Mouse (Mus musculus) forebrain, embryonic 11.5 days (tissue): ENCODE data around the gene Afg1l. TPM values are rescaled to one million over a fixed set of nuclear protein-coding genes. Genes with fewer than 3 reads are reported as not detected.

Source experiments
- ATAC-seq: fragments of 200-750 bp; cut with Nextera tagmentation; replicated peaks from 2 replicates; pipeline ENCODE4 v1.8.0; 2017; ENCODE audit warnings: moderate TSS enrichment; ENCODE audit not compliant: low FRiP score
- DNase-seq: peaks from one replicate; pipeline ENCODE4 v3.0.0-alpha.2; 2017; ENCODE audit warnings: low spot score
- H3K27ac ChIP-seq: fragments of 300-500 bp; sonication (generic); 2 replicates; pipeline ENCODE4 v1.5.1; 2014; ENCODE audit warnings: low read depth, low read length
- H3K27me3 ChIP-seq: fragments of 300-500 bp; sonication (generic); 2 replicates; pipeline ENCODE4 v1.6.1; 2014; ENCODE audit warnings: mild to moderate bottlenecking, low read length, mixed read lengths; ENCODE audit not compliant: control insufficient read depth, insufficient read depth
- H3K36me3 ChIP-seq: fragments of 300-500 bp; sonication (generic); 2 replicates; pipeline ENCODE4 v1.6.1; 2014; ENCODE audit warnings: mild to moderate bottlenecking, low read length, moderate library complexity, mixed read lengths; ENCODE audit not compliant: control insufficient read depth, insufficient read depth
- H3K4me1 ChIP-seq: fragments of 300-500 bp; sonication (generic); replicated peaks from 2 replicates; pipeline ENCODE4 v1.6.1; 2014; ENCODE audit warnings: low read length, mixed read lengths; ENCODE audit not compliant: control insufficient read depth, insufficient read depth
- H3K4me2 ChIP-seq: fragments of 300-500 bp; sonication (generic); 2 replicates; pipeline ENCODE4 v1.6.1; 2014; ENCODE audit warnings: low read depth, mild to moderate bottlenecking, low read length, moderate library complexity, mixed read lengths; ENCODE audit not compliant: severe bottlenecking
- H3K4me3 ChIP-seq: fragments of 300-500 bp; sonication (generic); 2 replicates; pipeline ENCODE4 v1.5.1; 2014; ENCODE audit warnings: low read depth, low read length
- H3K9ac ChIP-seq: fragments of 300-500 bp; sonication (generic); 2 replicates; pipeline ENCODE4 v1.6.1; 2014; ENCODE audit warnings: low read length
- H3K9me3 ChIP-seq: fragments of 300-500 bp; sonication (generic); 2 replicates; pipeline ENCODE4 v1.6.1; 2016; ENCODE audit warnings: low read length, mixed read lengths; ENCODE audit not compliant: control insufficient read depth
- WGBS: fragments of 180-500 bp; shearing (Covaris S2); extraction: QIAGEN DNeasy Blood & Tissue Kit; methylation state at CpG from one replicate; pipeline ENCODE4 v1.1.7; 2014; 5-methylcytosine and 5-hydroxymethylcytosine counted together
- polyA plus RNA-seq: library from polyadenylated mRNA; unstranded; fragments of >200 nt; fragmentation: Nextera tagmentation; extraction: Ambion mirVana; gene quantifications from 2 replicates; pipeline ENCODE4 v1.2.1, GENCODE M21; 2014

Afg1l gene
- polyA plus RNA-seq, 1 experiment from 2014 or later: 3.9 TPM

- Histone ChIP-seq H3K36me3 (no peaks in the 10 kb centered on the region), H3K4me3 (no peak overlapping the region), H3K4me2 (no peak overlapping the region), H3K9ac (no peak overlapping the region), H3K4me1 (no peaks in the 10 kb centered on the region), H3K27me3 (no peaks in the 10 kb centered on the region), H3K9me3 (no peaks in the 10 kb centered on the region), H3K27ac (no peak overlapping the region)
- DNase-seq: no peak
- 85% methylated on average over 6 of the region's 6 CpGs for WGBS
- ATAC-seq: no peak
Measured at GRCm38 (mm10) chr10:42510141-42510540, 31.8 kb upstream of the Afg1l start.

- H3K4me2 ChIP-seq: no peak overlapping the region
- H3K4me1 ChIP-seq: peaks cover 2% of the 10 kb centered on the region; the same call in 1 of the 2 replicates
- no peaks in the 10 kb centered on the region for H3K36me3 ChIP-seq
- no peak overlapping the region for H3K9ac ChIP-seq
- H3K9me3 ChIP-seq: no peaks in the 10 kb centered on the region
- DNase-seq (no peak), ATAC-seq (no peak)
- H3K4me3 ChIP-seq: no peak overlapping the region
- H3K27ac ChIP-seq: no peak overlapping the region
- H3K27me3 ChIP-seq: no peaks in the 10 kb centered on the region
- 89% methylated on average over 10 of the region's 10 CpGs for WGBS
Measured at GRCm38 (mm10) chr10:42504096-42504710, 25.8 kb upstream of the Afg1l start.

DNA sequence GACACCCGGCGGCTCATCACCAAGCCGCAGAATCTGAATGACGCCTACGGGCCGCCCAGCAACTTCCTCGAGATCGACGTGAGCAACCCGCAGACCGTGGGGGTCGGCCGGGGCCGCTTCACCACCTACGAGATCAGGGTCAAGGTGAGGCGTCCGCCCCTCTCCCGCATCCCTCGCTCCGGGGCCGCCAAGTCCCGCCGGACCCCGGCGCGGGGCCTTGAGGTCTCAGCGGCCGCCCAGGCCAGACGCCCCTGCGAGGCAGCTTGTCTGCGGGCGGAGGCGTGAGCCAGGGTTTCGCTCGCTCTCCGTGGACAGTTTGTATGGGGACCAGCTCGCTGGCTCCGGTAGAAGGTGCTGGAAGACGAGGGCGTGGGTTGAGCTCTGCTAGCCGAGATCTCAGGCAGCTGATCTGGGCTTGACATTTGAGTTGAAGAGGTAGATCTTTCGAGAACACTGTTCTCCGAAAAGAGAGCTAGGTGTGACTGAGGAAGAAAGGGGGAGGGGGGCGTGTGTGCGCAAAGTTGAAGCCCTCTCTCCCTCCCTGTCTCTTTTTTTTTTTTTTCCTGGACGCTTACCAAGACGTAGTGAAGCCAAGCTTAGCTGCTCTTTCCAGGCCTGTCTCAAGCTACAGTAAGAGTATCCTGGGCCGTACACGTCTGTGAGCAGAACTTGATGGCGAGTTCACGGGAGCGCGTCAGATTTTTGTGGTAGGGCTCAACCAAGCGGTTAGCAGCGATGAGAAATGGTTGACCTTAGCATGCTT lies 24.2 kb upstream of the Afg1l start:
- no peaks in the 10 kb centered on the region for H3K36me3 ChIP-seq
- peak overlapping the region; percentile 87 for H3K27ac ChIP-seq

DNA sequence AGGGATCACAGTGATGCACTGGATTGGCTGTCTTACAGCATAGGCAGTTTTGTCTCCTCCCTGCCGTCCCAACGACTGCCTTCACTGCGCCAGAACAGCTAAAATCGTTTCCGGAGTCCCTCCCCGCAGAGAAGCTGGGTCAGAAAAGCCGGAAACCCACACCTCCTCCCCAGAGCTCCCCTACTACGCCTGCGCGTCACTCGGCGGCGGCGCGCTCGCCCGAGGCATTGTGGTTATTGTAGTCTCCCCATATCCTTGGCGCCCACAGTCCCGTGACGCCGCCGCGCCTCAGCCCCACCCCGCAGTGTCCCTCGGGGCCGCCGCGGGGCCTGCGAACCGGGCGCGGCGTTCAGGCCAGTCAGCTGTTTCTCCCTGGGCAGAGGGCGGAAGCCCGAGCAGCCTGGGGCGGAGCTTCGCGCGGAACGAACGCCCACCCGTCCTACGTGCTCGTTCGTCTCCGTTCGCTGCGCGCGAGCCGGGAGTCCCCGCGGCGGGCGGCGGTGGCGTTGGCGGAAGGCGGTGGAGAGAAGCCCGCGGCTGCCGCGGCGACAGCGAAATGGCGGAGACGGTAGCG lies 23.5 kb upstream of the Afg1l start, which contains the start of gene Snx3:
Snx3 (plus strand) TSS at position 256 of the 574 bp plus-strand sequence.
- H3K27ac ChIP-seq: peak within 1 kb of the TSS; percentile 87
- no peaks in the 10 kb centered on the region for H3K36me3 ChIP-seq
- H3K27me3 ChIP-seq: no peaks in the 10 kb centered on the region
- H3K9me3 ChIP-seq: no peaks in the 10 kb centered on the region
- peak within 1 kb of the TSS; percentile 71 for H3K4me3 ChIP-seq
- peak; percentile 98 for ATAC-seq
- peak within 1 kb of the TSS; percentile 77 for H3K9ac ChIP-seq
- peaks cover 2% of the 10 kb centered on the region; the same call in 1 of the 2 replicates for H3K4me1 ChIP-seq
- peak; percentile 97 for DNase-seq
- H3K4me2 ChIP-seq: peak within 1 kb of the TSS; percentile 61
- under 1% methylated on average over 66 of the region's 68 CpGs for WGBS

More for the DNA sequence above, 24.2 kb upstream of the Afg1l start:
- Histone ChIP-seq H3K4me1 (peaks cover 2% of the 10 kb centered on the region; the same call in 1 of the 2 replicates), H3K4me2 (peak overlapping the region; percentile 61), H3K9ac (peak overlapping the region; percentile 77), H3K9me3 (no peaks in the 10 kb centered on the region), H3K4me3 (peak overlapping the region; percentile 71), H3K27me3 (no peaks in the 10 kb centered on the region)
- DNase-seq (no peak), ATAC-seq (peak; percentile 56)
- WGBS: under 1% methylated on average over 55 of the region's 55 CpGs

GRCm38 (mm10) chr10:42501161-42501560 lies 22.8 kb upstream of the Afg1l start:
- ATAC-seq (peak; percentile 1; the same call in 1 of the 2 replicates), DNase-seq (no peak)
- Histone ChIP-seq H3K4me3 (peak overlapping the region; percentile 71; the same call in 1 of the 2 replicates), H3K27ac (peak overlapping the region; percentile 87), H3K4me2 (peak overlapping the region; percentile 61; the same call in 1 of the 2 replicates), H3K9ac (peak overlapping the region; percentile 77; the same call in 1 of the 2 replicates), H3K9me3 (no peaks in the 10 kb centered on the region), H3K36me3 (no peaks in the 10 kb centered on the region), H3K4me1 (peaks cover 2% of the 10 kb centered on the region; the same call in 1 of the 2 replicates), H3K27me3 (no peaks in the 10 kb centered on the region)
- 91% methylated on average over 4 of the region's 5 CpGs for WGBS

DNA sequence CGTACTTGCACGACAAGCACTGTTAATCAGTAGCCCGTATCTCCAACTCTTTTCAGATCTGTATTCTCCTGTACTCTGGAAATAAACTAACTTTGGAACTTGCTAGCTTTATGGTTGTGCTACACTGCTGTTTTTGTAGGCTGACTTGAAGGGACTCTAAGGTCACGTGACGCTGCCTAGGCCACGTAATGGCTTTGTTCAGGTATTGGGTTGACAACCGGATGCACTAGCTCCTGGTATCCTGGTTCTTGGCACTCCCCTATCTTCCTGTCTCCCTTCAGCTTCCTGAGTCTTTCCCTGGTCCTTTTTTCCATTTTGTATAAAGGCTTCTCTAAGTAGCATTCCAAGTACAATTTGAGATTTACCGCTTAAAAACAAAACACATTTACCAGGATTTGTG lies 22.2 kb upstream of the Afg1l start:
- no peak overlapping the region for H3K27ac ChIP-seq
- WGBS: 95% methylated on average over 8 of the region's 8 CpGs
- H3K9me3 ChIP-seq: no peaks in the 10 kb centered on the region

DNA sequence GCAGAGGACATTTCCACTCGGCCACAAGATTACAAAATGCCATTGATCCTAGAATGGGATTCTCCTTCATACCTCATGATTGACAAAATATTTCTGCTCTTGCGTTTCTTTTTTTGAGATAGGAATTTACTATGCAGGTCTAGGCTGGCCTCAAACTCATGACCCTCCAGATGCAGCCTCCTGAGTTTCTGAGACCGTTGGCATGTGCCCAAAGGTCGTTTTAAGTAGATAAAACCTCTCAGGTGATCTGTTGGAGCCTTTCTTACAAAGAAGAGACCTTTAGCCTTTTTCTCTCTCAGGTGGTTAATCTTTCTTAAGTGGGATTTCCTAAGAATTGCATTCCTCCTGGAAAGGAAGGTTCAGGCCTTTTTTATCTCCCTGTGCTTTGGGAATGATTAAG lies 14.6 kb upstream of the Afg1l start:
- no peaks in the 10 kb centered on the region for H3K27me3 ChIP-seq
- no peaks in the 10 kb centered on the region for H3K36me3 ChIP-seq
- H3K27ac ChIP-seq: no peak overlapping the region
- H3K4me3 ChIP-seq: no peak overlapping the region
- H3K4me1 ChIP-seq: no peaks in the 10 kb centered on the region
- 60% methylated on average over 4 of the region's 4 CpGs for WGBS
- no peak for DNase-seq
- no peak for ATAC-seq
- H3K4me2 ChIP-seq: no peak overlapping the region
- H3K9ac ChIP-seq: no peak overlapping the region
- no peaks in the 10 kb centered on the region for H3K9me3 ChIP-seq

More for the DNA sequence above, 22.2 kb upstream of the Afg1l start:
- no peak overlapping the region for H3K4me3 ChIP-seq
- H3K4me1 ChIP-seq: peaks cover 2% of the 10 kb centered on the region; the same call in 1 of the 2 replicates
- H3K27me3 ChIP-seq: no peaks in the 10 kb centered on the region
- no peak for ATAC-seq
- H3K9ac ChIP-seq: no peak overlapping the region
- H3K36me3 ChIP-seq: no peaks in the 10 kb centered on the region
- no peak overlapping the region for H3K4me2 ChIP-seq
- DNase-seq: no peak

GRCm38 (mm10) chr10:42492027-42492771 lies 13.8 kb upstream of the Afg1l start:
- Histone ChIP-seq H3K4me2 (no peak overlapping the region), H3K36me3 (no peaks in the 10 kb centered on the region), H3K27ac (no peak overlapping the region), H3K4me1 (no peaks in the 10 kb centered on the region), H3K9me3 (no peaks in the 10 kb centered on the region), H3K4me3 (no peak overlapping the region), H3K9ac (no peak overlapping the region), H3K27me3 (no peaks in the 10 kb centered on the region)
- WGBS: 87% methylated on average over 10 of the region's 10 CpGs
- DNase-seq: no peak
- no peak for ATAC-seq
